Mouse (Mus musculus) midbrain, postnatal 0 days (tissue): ENCODE measurements around the gene Dtd1. TPM values are rescaled to one million over a fixed set of nuclear protein-coding genes. Genes with fewer than 3 reads are reported as not detected.

Experiments
- ATAC-seq: fragments of 200-750 bp; cut with Nextera tagmentation; 2 replicates; pipeline ENCODE4 v1.8.0; 2017; ENCODE audit warnings: moderate number of reproducible peaks, mild to moderate bottlenecking, moderate TSS enrichment, moderate library complexity; ENCODE audit not compliant: low FRiP score
- DNase-seq: peaks from one replicate; pipeline ENCODE4 v3.0.0-alpha.2; 2015; ENCODE audit warnings: low spot score
- H3K27ac ChIP-seq: fragments of 300-500 bp; sonication (generic); 2 replicates; pipeline ENCODE4 v1.5.1; 2014; ENCODE audit warnings: low read depth, mild to moderate bottlenecking, low read length, mixed read lengths
- H3K27me3 ChIP-seq: fragments of 300-500 bp; sonication (generic); 2 replicates; pipeline ENCODE4 v1.6.1; 2014; ENCODE audit warnings: low read length, control low read depth, mixed read lengths; ENCODE audit not compliant: insufficient read depth
- H3K36me3 ChIP-seq: fragments of 300-500 bp; sonication (generic); 2 replicates; pipeline ENCODE4 v1.6.1; 2014; ENCODE audit warnings: low read length, control low read depth, mixed read lengths; ENCODE audit not compliant: insufficient read depth
- H3K4me1 ChIP-seq: fragments of 300-500 bp; sonication (generic); 2 replicates; pipeline ENCODE4 v1.6.1; 2014; ENCODE audit warnings: mild to moderate bottlenecking, control low read depth, antibody characterized with exemption, low read length, mixed read lengths; ENCODE audit not compliant: insufficient read depth
- H3K4me2 ChIP-seq: fragments of 300-500 bp; sonication (generic); 2 replicates; pipeline ENCODE4 v1.6.1; 2014; ENCODE audit warnings: low read depth, mild to moderate bottlenecking, low read length, mixed read lengths; ENCODE audit not compliant: poor library complexity, severe bottlenecking
- H3K4me3 ChIP-seq: fragments of 300-500 bp; sonication (generic); 2 replicates; pipeline ENCODE4 v1.5.1; 2014; ENCODE audit warnings: low read depth, mild to moderate bottlenecking, low read length, moderate library complexity
- H3K9ac ChIP-seq: fragments of 300-500 bp; sonication (generic); replicated peaks from 2 replicates; pipeline ENCODE4 v1.6.1; 2014; ENCODE audit warnings: mild to moderate bottlenecking, low read length, moderate library complexity, mixed read lengths; ENCODE audit not compliant: poor library complexity, severe bottlenecking
- H3K9me3 ChIP-seq: fragments of 300-500 bp; sonication (generic); 2 replicates; pipeline ENCODE4 v1.6.1; 2016; ENCODE audit warnings: low read length, control low read depth
- CTCF ChIP-seq: IDR thresholded peaks from 2 replicates; pipeline ENCODE4 v1.5.1; 2016; ENCODE audit warnings: antibody characterized with exemption, mild to moderate bottlenecking
- WGBS: fragments of 180-500 bp; shearing (Covaris S2); extraction: QIAGEN DNeasy Blood & Tissue Kit; methylation state at CpG from one replicate; pipeline ENCODE4 v1.1.7; 2014; 5-methylcytosine and 5-hydroxymethylcytosine counted together
- polyA plus RNA-seq: library from polyadenylated mRNA; unstranded; fragments of >200 nt; fragmentation: Nextera tagmentation; extraction: Ambion mirVana; gene quantifications from 2 replicates; pipeline ENCODE4 v1.2.1, GENCODE M21; 2015
- total RNA-seq: library from RNA; depleted of rRNA; stranded (reverse); fragments of >200 nt; gene quantifications from 2 replicates; pipeline ENCODE4 v1.2.3, GENCODE M21; 2014

The Dtd1 gene
- total and polyA plus RNA-seq, 2 experiments from 2014 or later: 88.7 to 202 TPM

GRCm38 (mm10) chr2:144617074-144617874 is 17.6 kb downstream of the Dtd1 start:
- no peaks in the 10 kb centered on the region for H3K4me1 ChIP-seq
- H3K4me2 ChIP-seq: no peak overlapping the region
- no peak for ATAC-seq
- no peak overlapping the region for H3K4me3 ChIP-seq
- TF ChIP-seq CTCF: no peak
- no peaks in the 10 kb centered on the region for H3K27me3 ChIP-seq
- DNase-seq: no peak
- WGBS: 93% methylated on average over 16 of the region's 16 CpGs
- H3K9me3 ChIP-seq: no peaks in the 10 kb centered on the region
- H3K36me3 ChIP-seq: 0 out of 2 replicates have a peak, but pooled peaks cover 5% of the 10 kb centered on the region
- H3K9ac ChIP-seq: no peak overlapping the region
- no peak overlapping the region for H3K27ac ChIP-seq

- Histone ChIP-seq H3K27me3 (no peaks in the 10 kb centered on the region), H3K4me1 (no peaks in the 10 kb centered on the region), H3K4me2 (no peak overlapping the region), H3K9me3 (no peaks in the 10 kb centered on the region), H3K9ac (no peak overlapping the region), H3K27ac (no peak overlapping the region), H3K4me3 (no peak overlapping the region), H3K36me3 (0 out of 2 replicates have a peak, but pooled peaks cover 5% of the 10 kb centered on the region)
- WGBS: 37% methylated on average over 6 of the region's 6 CpGs
- ATAC-seq (no peak), DNase-seq (no peak)
- TF ChIP-seq CTCF: no peak
Measured at GRCm38 (mm10) chr2:144621491-144621890, 21.8 kb downstream of the Dtd1 start.

GRCm38 (mm10) chr2:144633551-144633950 is 33.9 kb downstream of the Dtd1 start:
- ATAC-seq: no peak
- H3K4me3 ChIP-seq: no peak overlapping the region
- no peak overlapping the region for H3K27ac ChIP-seq
- peaks cover 4% of the 10 kb centered on the region; the same call in 1 of the 2 replicates for H3K36me3 ChIP-seq
- WGBS: 83% methylated on average over 2 of the region's 2 CpGs
- H3K27me3 ChIP-seq: no peaks in the 10 kb centered on the region
- TF ChIP-seq CTCF: no peak
- no peaks in the 10 kb centered on the region for H3K9me3 ChIP-seq
- DNase-seq: no peak
- no peaks in the 10 kb centered on the region for H3K4me1 ChIP-seq
- no peak overlapping the region for H3K9ac ChIP-seq
- H3K4me2 ChIP-seq: no peak overlapping the region

GRCm38 (mm10) chr2:144634231-144634630 is 34.5 kb downstream of the Dtd1 start:
- H3K9ac ChIP-seq: no peak overlapping the region
- TF ChIP-seq CTCF: no peak
- no peaks in the 10 kb centered on the region for H3K27me3 ChIP-seq
- ATAC-seq (no peak), DNase-seq (no peak)
- H3K36me3 ChIP-seq: peaks cover 4% of the 10 kb centered on the region; the same call in 1 of the 2 replicates
- no peak overlapping the region for H3K27ac ChIP-seq
- H3K9me3 ChIP-seq: no peaks in the 10 kb centered on the region
- no peak overlapping the region for H3K4me3 ChIP-seq
- no peaks in the 10 kb centered on the region for H3K4me1 ChIP-seq
- H3K4me2 ChIP-seq: no peak overlapping the region
- 75% methylated on average over 5 of the region's 5 CpGs for WGBS

GRCm38 (mm10) chr2:144634729-144635128 is 35.0 kb downstream of the Dtd1 start:
- peaks cover 4% of the 10 kb centered on the region; the same call in 1 of the 2 replicates for H3K36me3 ChIP-seq
- H3K4me1 ChIP-seq: no peaks in the 10 kb centered on the region
- no peaks in the 10 kb centered on the region for H3K9me3 ChIP-seq
- no peak overlapping the region for H3K27ac ChIP-seq
- no peak overlapping the region for H3K9ac ChIP-seq
- ATAC-seq (no peak), DNase-seq (no peak)
- H3K4me2 ChIP-seq: no peak overlapping the region
- no peak for TF ChIP-seq CTCF
- H3K4me3 ChIP-seq: no peak overlapping the region
- no peaks in the 10 kb centered on the region for H3K27me3 ChIP-seq
- WGBS: 75% methylated on average over 2 of the region's 2 CpGs

GRCm38 (mm10) chr2:144635644-144636320 is 36.1 kb downstream of the Dtd1 start:
- no peaks in the 10 kb centered on the region for H3K27me3 ChIP-seq
- no peak overlapping the region for H3K4me3 ChIP-seq
- DNase-seq (peak; percentile 85), ATAC-seq (peak; percentile 71)
- peaks cover 4% of the 10 kb centered on the region; the same call in 1 of the 2 replicates for H3K36me3 ChIP-seq
- WGBS: 14% methylated on average over 5 of the region's 5 CpGs
- no peaks in the 10 kb centered on the region for H3K4me1 ChIP-seq
- H3K9me3 ChIP-seq: no peaks in the 10 kb centered on the region
- H3K27ac ChIP-seq: no peak overlapping the region
- H3K9ac ChIP-seq: no peak overlapping the region
- TF ChIP-seq CTCF: peak; percentile 99
- no peak overlapping the region for H3K4me2 ChIP-seq
